Mouse (Mus musculus) intestine, embryonic 14.5 days (tissue): Measurements from ENCODE around the gene Gm7980. TPM values are rescaled to one million over a fixed set of nuclear protein-coding genes. Genes with fewer than 3 reads are reported as not detected.
"Not testable (repeated sequence)": the region's sequence is repeated elsewhere in the genome, so short reads cannot be mapped to it uniquely, and the experiment has no call there.

ENCODE experiments used
- ATAC-seq: fragments of 200-750 bp; cut with Nextera tagmentation; replicated peaks from 2 replicates; pipeline ENCODE4 v1.8.0; 2017; ENCODE audit warnings: low read depth, moderate number of reproducible peaks, moderate TSS enrichment, moderate library complexity; ENCODE audit not compliant: low FRiP score, low TSS enrichment
- DNase-seq: peaks from one replicate; pipeline ENCODE4 v3.0.0-alpha.2; 2018; ENCODE audit warnings: low spot score
- H3K27ac ChIP-seq: fragments of 300-500 bp; sonication (generic); 2 replicates; pipeline ENCODE4 v1.5.1; 2014; ENCODE audit warnings: low read depth, mild to moderate bottlenecking, control low read depth
- H3K27me3 ChIP-seq: fragments of 300-500 bp; sonication (generic); replicated peaks from 2 replicates; pipeline ENCODE4 v1.6.1; 2014; ENCODE audit warnings: low read length, control low read depth; ENCODE audit not compliant: control insufficient read depth, insufficient read depth
- H3K36me3 ChIP-seq: fragments of 300-500 bp; sonication (generic); 2 replicates; pipeline ENCODE4 v1.6.1; 2014; ENCODE audit warnings: low read length, control low read depth; ENCODE audit not compliant: control insufficient read depth, insufficient read depth
- H3K4me1 ChIP-seq: fragments of 300-500 bp; sonication (generic); replicated peaks from 2 replicates; pipeline ENCODE4 v1.6.1; 2014; ENCODE audit warnings: low read length, control low read depth, mixed read lengths; ENCODE audit not compliant: control insufficient read depth, insufficient read depth
- H3K4me2 ChIP-seq: fragments of 300-500 bp; sonication (generic); 2 replicates; pipeline ENCODE4 v1.6.1; 2014; ENCODE audit warnings: low read length
- H3K4me3 ChIP-seq: fragments of 300-500 bp; sonication (generic); 2 replicates; pipeline ENCODE4 v1.5.1; 2014; ENCODE audit warnings: low read depth, low read length, control low read depth, mixed read lengths
- H3K9ac ChIP-seq: fragments of 300-500 bp; sonication (generic); 2 replicates; pipeline ENCODE4 v1.6.1; 2014; ENCODE audit warnings: mild to moderate bottlenecking, low read length
- H3K9me3 ChIP-seq: fragments of 300-500 bp; sonication (generic); 2 replicates; pipeline ENCODE4 v1.6.1; 2016; ENCODE audit warnings: low read length, control low read depth; ENCODE audit not compliant: control insufficient read depth
- WGBS: fragments of 180-500 bp; shearing (Covaris S2); extraction: QIAGEN DNeasy Blood & Tissue Kit; methylation state at CpG from one replicate; pipeline ENCODE4 v1.1.7; 2014; 5-methylcytosine and 5-hydroxymethylcytosine counted together
- polyA plus RNA-seq: library from polyadenylated mRNA; unstranded; fragments of >200 nt; fragmentation: Nextera tagmentation; extraction: Ambion mirVana; gene quantifications from 2 replicates; pipeline ENCODE4 v1.2.1, GENCODE M21; 2014

Gene Gm7980
- not detected in 2 replicates for polyA plus RNA-seq

- not testable (repeated sequence) for DNase-seq, H3K27me3 ChIP-seq, H3K4me2 ChIP-seq, H3K4me3 ChIP-seq, H3K36me3 ChIP-seq, H3K9me3 ChIP-seq, H3K9ac ChIP-seq, H3K4me1 ChIP-seq, ATAC-seq, H3K27ac ChIP-seq
- no CpG with 5 or more reads among the region's 2 CpGs for WGBS
Measured at GRCm38 (mm10) chr14:41907190-41907589, at the start of gene Gm7980. Gm7980 (minus strand) TSS chr14:41907290.

GRCm38 (mm10) chr14:41943695-41944094 is 36.6 kb upstream of the Gm7980 start, which contains the start of gene 1700024B05Rik:
1700024B05Rik (plus strand) TSS chr14:41943995.
- WGBS: 91% methylated on average over 1 of the region's 2 CpGs
- not testable (repeated sequence) for H3K27me3 ChIP-seq, H3K9me3 ChIP-seq, H3K4me3 ChIP-seq, H3K27ac ChIP-seq, H3K9ac ChIP-seq, H3K36me3 ChIP-seq, DNase-seq, H3K4me1 ChIP-seq, ATAC-seq, H3K4me2 ChIP-seq

- not testable (repeated sequence) for H3K27ac ChIP-seq, H3K9ac ChIP-seq, H3K36me3 ChIP-seq, H3K27me3 ChIP-seq, H3K9me3 ChIP-seq, H3K4me2 ChIP-seq, H3K4me3 ChIP-seq, H3K4me1 ChIP-seq, ATAC-seq, DNase-seq
- no CpG with 5 or more reads among the region's 1 CpGs for WGBS
Measured at GRCm38 (mm10) chr14:41924649-41925048, 17.6 kb upstream of the Gm7980 start, which contains the start of gene 1700049E17Rik1. 1700049E17Rik1 (plus strand) TSS chr14:41924949.

Other genes with a start within 250 kb of the Gm7980 start
- gene Gm8068, start 205.4 kb downstream of the Gm7980 start, polyA plus RNA-seq: not detected in 2 replicates
- gene Gm7929, start 156.7 kb downstream of the Gm7980 start, polyA plus RNA-seq: not detected in 2 replicates
- gene Gm47189, start 134.8 kb downstream of the Gm7980 start, polyA plus RNA-seq: not detected in 2 replicates
- gene 1700049E17Rik1, start 17.7 kb upstream of the Gm7980 start, polyA plus RNA-seq: not detected in 2 replicates
- not detected in 2 replicates for gene 1700024B05Rik, start 36.7 kb upstream of the Gm7980 start, polyA plus RNA-seq
- not detected in 2 replicates for gene Gm6401, start 60.6 kb upstream of the Gm7980 start, polyA plus RNA-seq
- not detected in 2 replicates for gene Gm3543, start 76.0 kb upstream of the Gm7980 start, polyA plus RNA-seq
- not detected in 2 replicates for gene Gm7951, start 210.1 kb upstream of the Gm7980 start, polyA plus RNA-seq